Mouse (Mus musculus): ENCODE measurements around the gene Drd4. TPM values are rescaled to one million over a fixed set of nuclear protein-coding genes. Genes with fewer than 3 reads are reported as not detected.
A peak's percentile ranks its signal among the peaks of the same experiment; 100 is the strongest.

Gene Drd4
- polyA plus RNA-seq, 1 experiment, result 0.06 TPM

GRCm38 (mm10) chr7:141292583-141293388, 980 bp downstream of the Drd4 start:
- no peak for DNase-seq (ENCODE audit: low spot score)

DNA sequence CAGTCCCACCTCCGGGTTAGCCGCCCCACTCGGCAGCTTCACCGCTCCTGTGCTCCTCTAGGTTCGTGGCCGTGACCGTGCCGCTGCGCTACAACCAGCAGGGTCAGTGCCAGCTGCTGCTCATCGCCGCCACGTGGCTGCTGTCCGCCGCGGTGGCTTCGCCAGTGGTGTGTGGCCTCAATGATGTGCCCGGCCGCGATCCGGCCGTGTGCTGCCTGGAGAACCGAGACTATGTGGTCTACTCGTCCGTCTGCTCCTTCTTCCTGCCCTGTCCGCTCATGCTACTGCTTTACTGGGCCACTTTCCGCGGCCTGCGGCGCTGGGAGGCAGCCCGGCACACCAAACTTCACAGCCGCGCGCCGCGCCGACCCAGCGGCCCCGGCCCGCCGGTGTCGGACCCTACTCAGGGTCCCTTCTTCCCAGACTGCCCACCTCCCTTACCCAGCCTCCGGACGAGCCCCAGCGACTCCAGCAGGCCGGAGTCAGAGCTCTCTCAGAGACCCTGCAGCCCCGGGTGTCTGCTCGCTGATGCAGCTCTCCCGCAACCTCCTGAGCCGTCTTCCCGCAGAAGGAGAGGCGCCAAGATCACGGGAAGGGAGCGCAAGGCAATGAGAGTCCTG, 2.2 kb downstream of the Drd4 start:
- peak; percentile 26 for DNase-seq (ENCODE audit: low spot score)

- DNase-seq (ENCODE audit: low spot score), result peak; percentile 16
Observed at GRCm38 (mm10) chr7:141294479-141294878, 2.7 kb downstream of the Drd4 start.

DNA sequence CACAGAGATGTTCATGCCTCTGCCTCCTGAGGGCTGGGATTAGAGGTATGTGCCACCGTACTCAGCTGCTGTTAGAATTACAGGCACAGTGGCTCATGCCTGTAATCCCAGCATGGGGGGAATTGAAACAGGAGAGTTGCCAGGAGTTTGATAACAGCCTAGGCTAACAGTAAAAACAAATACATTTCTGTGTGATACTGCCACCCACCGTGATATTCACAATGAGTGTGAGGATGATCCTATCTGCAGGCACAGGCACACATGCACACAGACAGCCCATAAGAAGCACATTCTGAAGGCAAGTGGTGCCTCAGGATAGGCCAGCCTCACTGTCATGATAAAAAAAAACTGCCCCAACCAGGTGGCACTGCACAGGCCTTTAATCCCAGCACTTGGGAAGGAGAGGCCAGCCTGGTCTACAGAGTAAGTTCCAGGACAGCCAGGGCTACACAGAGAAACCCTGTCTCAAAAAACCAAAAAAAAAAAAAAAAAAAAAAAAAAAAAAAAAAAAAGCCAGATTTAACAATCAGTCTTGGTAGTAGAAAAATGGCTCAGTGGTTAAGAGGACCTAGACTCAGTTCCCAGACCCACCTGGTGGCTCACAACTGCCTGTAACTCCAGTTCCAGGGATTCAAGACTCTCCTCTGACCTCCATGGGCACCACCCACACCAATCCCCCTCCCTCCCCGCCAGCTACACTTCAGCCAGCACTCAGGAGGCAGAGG, 6.3 kb downstream of the Drd4 start:
- DNase-seq (ENCODE audit: low spot score), result no peak

- DNase-seq (ENCODE audit: low spot score), result no peak
Observed at GRCm38 (mm10) chr7:141299175-141299574, 7.4 kb downstream of the Drd4 start.

DNA sequence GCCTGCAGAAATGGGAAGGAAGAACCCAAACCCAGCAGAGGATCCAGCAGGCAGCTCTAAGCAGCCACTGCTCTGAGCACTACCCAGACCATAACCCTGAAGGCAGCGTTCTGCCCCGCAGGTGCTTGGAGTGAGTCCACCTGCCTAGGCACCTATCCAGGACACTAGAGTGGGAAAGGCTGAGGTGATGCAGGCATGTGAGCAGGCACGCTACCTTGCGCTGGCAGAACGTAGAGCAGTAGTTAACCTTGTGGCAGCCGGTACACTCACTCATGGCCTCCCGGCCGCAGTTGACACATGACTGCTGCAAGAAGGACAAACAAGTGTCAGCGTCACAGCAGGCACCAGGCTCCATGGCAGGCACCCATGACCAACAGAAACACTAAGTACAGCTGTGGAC, 9.6 kb downstream of the Drd4 start:
- no peak for DNase-seq (ENCODE audit: low spot score)

- DNase-seq (ENCODE audit: low spot score), result peak; percentile 19
Observed at GRCm38 (mm10) chr7:141302702-141303268, 11.0 kb downstream of the Drd4 start.

DNA sequence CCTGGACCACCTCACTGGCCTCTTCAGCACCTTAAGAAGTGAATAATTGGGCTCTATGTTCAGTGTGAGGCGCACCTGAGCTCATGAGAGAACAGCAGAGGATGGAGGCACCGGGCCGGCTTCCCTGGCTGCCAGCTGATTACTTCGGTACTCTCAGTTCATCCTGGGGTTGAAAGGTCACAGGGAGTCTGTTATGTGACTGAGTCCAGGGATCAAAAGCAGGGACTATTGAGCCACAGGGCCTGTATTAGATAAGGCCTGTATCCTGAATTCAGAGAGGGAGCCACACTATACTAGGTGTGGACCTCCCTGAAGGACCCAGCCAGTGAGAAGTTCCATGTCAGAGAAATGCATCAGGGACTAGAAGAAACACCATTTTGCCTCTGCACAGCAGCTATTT, 12.7 kb downstream of the Drd4 start:
- DNase-seq (ENCODE audit: low spot score), result no peak

DNA sequence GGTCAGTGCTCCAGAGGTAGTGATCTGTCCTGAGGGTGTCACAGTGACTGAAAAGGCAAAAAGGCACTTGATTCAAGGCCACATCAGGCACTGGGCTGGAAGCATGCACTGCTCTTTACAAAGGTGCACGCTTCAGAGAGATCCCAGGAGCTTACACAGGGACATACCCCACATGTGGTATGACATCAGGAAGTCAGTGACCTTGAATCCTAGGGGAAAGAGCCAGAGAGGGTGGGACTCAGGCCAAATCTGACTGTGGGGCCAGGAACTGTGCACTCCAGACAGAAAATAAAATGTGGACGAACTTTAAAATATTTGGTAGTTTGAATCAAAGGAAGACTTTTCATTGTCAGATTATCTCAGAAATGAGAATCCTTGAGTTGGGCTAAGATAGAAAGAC, 22.6 kb downstream of the Drd4 start:
- no peak for DNase-seq (ENCODE audit: low spot score)

DNA sequence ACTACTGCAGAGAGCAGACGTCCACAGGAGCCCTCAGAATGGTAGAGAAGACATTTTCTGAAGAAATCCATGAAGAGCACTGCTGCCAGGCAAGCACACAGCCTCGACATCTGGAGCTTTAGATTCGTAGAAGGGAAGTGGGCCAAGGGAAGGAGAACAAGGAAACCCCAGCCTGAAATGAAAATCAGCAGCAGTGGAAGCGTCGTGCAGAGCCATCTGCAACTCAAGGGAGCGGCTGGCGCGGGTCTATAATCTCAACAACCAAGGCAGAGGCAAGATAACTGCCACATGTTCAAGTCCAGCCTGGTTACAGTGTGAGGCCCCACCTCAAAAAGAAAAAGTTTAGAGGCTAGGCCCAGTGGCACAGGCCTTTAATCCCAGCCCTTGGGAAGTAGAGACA, 23.3 kb downstream of the Drd4 start:
- no peak for DNase-seq (ENCODE audit: low spot score)

DNA sequence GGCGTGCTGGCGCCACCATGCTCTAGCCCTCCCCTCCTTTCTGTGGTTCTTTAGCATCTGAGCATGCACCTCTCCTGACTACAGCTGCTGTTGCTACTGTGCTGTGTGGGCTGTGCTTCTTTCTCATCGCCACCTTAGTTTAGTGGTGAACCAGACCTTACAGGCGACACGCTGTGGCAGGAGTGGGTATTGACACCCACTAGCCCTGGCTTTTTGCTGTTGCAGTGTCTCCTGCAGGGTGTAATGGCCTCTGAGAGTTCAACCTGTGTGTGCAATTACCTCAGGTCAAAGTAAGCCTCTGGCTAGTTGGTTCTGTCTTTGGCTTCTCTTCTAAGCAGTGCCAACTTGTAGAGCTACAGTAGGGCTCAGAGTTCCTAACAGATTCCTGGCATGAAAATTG, 24.2 kb downstream of the Drd4 start:
- DNase-seq (ENCODE audit: low spot score), result no peak

- DNase-seq (ENCODE audit: low spot score), result no peak
Observed at GRCm38 (mm10) chr7:141317619-141318132, 25.9 kb downstream of the Drd4 start.

- no peak for DNase-seq (ENCODE audit: low spot score)
Observed at GRCm38 (mm10) chr7:141319446-141319845, 27.6 kb downstream of the Drd4 start.

DNA sequence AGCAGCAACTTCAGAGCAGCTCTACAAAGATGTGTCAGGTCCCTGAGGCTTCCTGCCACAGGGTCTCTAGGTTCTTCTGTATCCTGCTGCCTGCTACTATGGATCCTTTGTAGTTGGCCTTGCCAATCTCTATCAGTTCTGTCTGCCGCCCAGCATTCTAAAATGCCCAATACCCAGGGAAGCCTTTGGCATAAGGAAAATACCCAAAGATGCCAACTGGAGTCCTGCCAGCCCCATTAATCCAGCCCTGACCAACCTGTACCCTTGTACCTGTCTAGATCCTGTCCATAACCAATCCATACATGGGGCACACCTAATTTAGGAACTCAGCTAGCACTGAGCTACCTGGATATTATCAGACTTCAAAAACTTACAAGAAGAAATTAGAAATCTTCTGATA, 32.9 kb downstream of the Drd4 start:
- DNase-seq (ENCODE audit: low spot score), result no peak

DNA sequence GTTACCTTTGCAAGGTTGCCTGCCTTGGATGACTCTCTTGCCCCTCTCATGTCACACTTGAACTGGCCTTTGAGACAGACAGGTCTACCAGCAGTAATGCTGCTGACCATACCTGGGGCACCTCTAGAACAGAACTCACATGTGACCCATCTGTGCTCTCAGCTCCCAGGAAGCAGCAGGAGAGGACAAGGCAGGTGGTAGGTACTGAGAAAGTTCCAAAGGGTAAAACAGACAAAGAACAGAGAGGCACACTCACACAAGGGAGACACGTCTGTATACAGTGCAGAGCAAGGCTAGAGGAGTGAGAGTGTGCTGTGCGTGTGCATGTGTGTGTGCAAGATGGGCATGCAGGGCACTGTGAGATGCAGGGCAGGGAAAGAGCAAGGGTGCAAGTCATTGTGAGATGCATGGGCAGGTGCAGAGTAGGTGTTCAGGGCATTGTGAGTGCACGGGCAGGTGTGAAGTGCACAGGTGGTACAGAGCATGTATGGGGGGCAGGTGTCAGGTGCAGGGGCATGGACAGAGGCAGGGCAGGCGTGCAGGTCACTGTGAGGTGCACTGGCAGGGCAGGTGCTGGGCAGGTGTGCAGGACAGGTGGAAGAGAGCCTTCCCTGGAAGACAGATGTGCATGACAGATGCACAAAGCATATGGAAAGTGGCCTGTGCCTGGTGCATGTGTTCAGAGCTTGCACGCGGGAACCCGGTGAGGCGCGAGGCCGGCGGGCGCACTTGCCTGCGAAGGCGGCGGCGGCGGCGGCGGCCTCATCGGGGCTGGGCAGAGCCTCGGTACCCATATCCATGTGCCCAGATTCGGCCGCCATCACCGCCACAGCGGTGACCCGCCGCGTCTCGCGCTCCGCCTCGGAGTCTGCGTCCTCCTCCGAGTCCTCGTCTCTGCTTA, 35.0 kb downstream of the Drd4 start:
- no peak for DNase-seq (ENCODE audit: low spot score)

DNA sequence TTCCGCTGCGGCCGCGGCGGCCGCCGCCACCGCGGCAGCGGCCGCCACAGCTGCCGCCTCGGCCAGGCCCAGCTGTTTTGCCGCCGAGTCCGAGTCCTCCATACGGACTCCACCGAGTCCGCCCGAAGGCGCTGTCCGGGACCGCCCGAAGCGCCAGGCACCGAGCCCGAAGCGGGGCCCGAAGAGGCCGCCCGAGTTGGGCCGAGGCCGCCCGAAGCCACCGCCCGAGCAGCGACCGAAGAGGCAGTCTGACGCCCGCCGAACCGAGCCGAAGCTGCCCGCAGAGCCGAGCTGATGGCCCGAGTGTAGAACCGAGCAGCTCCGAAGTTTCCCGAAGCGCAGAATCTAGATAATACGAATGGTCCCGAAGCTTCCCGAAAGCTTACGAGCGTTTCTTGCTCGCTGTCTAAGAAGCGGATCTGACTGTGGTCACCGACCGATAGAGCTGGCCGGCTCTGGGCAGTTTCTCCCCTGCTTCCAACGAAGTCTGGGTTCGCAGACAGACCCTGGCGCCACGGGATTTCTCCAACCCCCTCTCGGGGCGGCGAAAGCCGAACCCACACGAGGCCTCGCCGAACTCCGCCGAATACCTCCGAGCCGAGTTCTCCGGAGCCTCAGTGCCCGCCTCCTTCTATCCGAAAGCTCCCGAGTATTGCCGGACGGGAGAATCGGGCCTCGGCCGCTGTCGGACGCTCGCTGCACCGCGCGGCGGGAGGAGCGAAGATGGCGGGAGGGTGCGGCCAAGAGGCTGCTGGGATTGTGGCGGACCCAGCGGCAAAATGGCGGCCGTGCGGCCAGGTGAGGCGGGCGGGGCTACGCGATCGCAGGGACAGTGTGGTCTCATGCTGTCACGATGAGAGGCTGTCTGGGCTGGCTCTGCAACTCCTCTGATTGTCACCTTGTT, 35.9 kb downstream of the Drd4 start, which contains the start of the genes Deaf1 and Tmem80:
TSS of gene Deaf1 (minus strand) at position 222 of the 904 bp plus-strand sequence.
TSS of gene Tmem80 (plus strand) at position 271 of the 904 bp plus-strand sequence.
- peak; percentile 98 for DNase-seq (ENCODE audit: low spot score)

- no peak for DNase-seq (ENCODE audit: low spot score)
Observed at GRCm38 (mm10) chr7:141328373-141328990, 36.7 kb downstream of the Drd4 start.

DNA sequence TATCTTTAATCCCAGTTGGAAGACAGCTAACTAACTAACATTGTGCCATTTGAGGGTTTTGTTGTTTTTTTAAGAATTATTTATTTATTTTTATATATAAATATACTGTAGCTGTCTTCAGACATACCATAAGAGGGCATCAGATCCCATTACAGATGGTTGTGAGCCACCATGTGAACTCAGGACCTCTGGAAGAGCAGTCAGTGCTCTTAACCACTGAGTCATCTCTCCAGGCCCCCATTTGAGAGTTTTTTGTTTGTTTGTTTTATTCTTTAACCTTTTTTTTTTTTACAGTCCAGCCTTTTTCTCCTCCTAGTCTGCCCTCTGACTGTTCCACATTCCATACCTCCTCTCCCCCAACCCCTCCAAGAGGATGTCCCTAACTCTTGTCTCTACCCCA, 38.9 kb downstream of the Drd4 start:
- DNase-seq (ENCODE audit: low spot score), result no peak

DNA sequence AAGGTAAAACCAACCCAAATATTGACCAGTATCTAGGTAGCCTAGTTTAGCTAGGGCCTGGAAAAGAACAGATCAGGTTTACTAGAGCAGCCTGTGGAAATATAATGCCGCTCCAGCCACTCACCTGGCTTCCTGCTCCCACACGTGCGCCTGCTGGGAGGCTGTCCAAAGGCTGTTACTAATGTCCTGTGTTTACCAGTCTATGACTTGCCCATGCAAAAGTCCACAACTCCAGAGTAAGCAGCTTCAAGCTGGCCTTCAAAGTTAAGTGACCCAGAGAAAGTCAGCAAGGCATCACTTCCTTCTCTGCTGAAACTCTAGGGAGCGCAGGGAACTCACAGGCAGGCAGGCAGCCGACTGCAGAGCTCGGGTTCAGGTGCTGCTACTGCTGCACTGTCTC, 40.2 kb downstream of the Drd4 start:
- DNase-seq (ENCODE audit: low spot score), result no peak
